Mouse (Mus musculus) hematopoietic stem cell, adult 5-6 weeks (primary cell): ENCODE measurements at regions not wholly inside any gene's neighbourhood (a gene's known extent, or its start where the extent isn't known, plus 50 kb on each side); places are given as distances from the start of the nearest gene placed in this dataset.

ENCODE experiments used
- ATAC-seq, 2 experiments: fragments of 125-278 bp in 1 of 2; replicated peaks in 1 of 2; 2 replicates each; pipeline ENCODE4 v1.8.0; 2016 to 2017; ENCODE audit warnings: inconsistent platforms in 2 of 2, mild to moderate bottlenecking in 2 of 2, moderate number of reproducible peaks in 2 of 2, low read depth in 1 of 2, moderate TSS enrichment in 1 of 2; ENCODE audit not compliant: low FRiP score in 2 of 2, poor library complexity in 2 of 2, severe bottlenecking in 2 of 2, insufficient read depth in 1 of 2, low TSS enrichment in 1 of 2

DNA sequence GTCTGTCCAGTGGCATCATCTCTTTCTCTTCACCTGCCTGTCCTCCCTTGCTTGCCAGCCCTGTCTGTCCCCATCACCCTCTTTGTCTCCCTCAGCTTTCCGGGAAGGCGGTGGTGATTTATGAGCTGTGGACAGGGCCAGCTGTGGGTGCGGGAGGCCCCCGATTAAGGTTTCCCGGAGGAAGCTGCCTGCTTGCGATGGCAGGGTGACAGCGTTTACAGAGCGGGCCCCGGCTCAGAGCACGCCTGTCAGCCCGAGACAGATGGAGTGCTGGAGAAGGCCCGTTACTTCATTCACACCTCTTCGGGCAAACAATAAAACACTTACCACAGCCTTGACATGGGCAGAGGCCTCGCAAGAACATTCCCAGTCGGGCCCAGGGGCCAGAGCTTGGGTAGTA lies 79.6 kb upstream of the Zbtb40 start:
- ATAC-seq: peak; percentile 49 to 57; a peak in 3 of 4 replicates

DNA sequence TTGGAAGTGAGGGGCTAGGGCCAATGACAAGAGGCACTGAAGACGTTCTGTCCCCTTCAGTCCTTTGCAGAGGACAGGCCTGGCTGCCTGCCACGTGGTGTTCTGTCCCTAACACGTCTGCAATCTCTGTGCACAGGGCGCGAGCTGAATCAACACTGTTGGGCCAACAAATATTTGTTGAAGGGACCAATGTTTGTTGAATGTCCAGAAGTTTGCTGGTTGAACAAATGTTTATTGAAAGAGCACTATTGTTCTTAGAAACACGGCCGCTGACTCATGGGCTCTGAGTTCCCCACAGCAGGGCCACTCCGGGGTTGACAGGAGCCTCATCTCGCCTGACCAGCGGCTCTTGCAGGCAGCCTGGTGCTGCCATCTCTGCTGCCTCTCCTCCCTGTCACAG lies 73.1 kb upstream of the Zbtb40 start:
- ATAC-seq: no peak

DNA sequence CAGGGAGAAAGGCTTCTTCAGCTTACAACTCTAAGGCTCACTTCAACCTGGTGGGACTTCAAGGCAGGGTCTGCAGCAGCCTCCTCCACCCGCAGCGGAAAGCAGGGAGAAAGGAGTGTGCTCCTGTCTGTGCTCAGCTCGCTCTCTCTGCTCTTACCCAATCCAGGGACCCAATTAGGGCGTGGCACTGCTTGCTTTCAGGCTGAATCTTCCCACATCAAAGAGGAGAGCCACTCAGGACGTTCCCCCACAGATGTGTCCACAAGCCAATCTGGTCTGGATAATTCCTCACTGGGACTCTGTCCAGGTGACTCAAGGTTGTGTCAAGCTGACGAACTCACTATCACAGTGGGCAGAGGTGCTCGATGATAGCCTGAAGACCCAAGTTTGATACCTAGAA lies 72.0 kb upstream of the Zbtb40 start:
- no peak for ATAC-seq

DNA sequence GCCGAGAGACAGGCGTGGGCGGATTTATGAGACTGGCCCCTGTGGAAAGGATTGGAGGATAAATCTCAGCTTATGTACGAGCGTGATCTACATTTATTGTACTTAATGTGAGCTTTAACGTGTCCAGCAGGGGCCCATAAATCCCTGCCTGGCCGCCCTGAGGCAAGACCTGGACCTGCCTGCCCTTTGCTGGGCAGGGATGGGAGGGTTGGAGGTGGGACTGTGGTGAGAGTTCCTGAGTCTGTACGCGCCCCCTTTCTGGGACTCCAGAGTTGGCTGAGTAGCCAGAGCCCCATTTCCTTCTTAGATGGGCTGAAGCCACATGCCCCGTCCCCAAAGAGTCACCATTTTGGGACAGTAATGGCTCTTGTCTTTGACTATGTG lies 69.7 kb upstream of the Zbtb40 start:
- no peak for ATAC-seq

DNA sequence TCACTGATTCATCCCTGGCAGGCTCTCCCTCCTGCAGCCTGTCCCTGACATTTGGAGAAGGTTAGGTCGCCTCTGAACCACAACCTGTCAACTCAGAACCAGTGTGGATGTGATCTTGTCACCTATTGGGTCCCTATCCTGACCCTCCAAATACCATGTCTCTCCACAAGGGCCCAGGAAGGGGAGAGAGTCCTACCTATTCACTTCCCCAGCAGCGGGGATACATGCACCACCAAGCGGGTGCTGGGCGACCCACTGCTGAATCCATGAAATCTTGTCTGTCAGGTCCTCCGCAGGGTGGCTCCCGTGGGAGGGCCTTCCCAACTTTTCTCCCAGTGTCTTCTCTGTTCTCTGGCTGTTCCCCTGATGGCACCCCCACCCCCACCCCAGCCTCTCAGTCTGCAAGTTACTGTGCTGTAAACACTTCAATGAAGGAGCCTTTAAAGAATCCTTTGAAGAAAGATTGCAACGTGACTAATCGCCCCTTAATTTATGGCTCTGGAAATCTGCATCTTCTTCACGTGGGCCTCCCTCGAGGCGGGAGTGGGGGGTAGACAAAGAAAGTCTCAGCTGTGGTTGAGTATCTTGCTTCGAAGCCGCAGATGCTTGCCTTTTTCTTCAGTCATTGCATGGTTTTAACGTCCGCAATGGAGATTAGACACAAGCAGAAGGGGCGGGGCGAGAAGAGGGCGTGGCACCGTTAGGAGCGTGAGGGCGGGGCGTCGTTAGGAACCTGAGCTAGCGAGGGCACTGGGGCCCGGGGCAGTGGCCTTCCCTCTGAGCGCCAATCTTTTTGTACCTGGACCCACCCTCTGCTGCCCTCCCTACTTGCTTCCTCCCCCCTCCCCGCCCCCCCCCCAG lies 69.1 kb upstream of the Zbtb40 start:
- ATAC-seq: peak; percentile 91 to 92

DNA sequence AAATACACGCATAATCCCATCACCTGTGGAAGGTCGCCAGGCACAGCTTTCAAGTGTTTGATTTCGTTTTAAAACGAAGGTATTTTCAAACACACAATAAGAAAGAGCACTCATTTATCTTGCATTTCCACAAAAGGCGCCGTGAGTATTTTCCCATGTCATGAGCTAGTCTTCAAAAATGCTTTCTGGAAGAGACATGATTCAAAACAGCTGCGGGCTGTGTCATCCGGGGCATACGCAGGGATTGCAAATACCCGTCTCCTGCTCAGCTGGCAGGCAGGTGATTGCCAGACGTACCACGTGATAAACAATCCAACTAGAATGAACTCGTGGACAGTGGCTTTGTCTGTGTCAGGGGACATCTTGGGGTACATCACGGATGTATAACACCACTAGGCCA lies 66.5 kb upstream of the Zbtb40 start:
- ATAC-seq: no peak

DNA sequence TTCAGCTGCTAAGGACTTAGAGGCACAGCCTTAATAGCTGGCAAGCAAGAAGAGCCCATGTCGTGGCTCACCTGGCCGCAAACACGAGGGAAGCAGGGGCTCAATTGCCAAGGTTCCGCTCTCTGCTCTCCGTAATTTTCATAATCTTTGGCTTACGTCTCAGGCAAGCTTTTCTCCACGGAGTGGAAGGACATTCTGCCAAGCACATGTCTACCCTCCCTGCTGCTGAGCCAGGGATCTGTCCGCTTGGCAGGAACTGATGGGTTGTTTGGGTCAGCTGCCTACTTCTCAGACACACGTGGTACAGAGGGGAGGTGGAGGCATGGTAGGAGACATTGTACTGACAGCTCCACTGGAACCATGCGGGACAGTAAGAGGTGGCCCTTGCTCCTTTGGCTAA lies 61.7 kb upstream of the Zbtb40 start:
- no peak for ATAC-seq

DNA sequence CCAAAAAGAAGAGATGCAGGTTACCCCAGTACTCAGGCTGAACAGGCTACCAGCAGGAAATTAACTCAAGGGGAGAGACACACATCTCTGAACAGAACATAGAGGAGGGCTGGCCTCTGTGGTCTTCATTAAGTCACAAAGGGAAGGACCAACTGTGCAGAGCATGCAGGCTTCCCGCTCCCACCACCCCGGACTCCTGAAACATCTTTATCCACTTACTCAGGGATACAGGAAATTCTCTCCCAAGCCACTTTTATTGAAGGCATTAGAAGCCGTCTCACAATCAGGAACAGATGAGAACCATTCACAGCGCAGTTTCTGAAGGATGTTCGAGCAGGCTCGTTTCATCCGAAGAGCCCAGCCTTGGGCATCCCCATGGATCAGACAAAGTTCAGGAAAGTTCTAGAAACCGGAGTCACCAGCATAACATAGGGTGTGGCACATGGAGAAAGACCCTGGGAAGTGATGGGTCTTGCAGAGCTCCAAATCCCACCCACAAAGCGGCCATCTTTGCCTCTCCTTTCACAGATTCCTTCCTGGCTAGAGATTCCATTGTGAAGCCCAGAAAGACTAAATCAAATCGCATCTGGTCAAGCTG lies 55.9 kb upstream of the Zbtb40 start:
- ATAC-seq: no peak

DNA sequence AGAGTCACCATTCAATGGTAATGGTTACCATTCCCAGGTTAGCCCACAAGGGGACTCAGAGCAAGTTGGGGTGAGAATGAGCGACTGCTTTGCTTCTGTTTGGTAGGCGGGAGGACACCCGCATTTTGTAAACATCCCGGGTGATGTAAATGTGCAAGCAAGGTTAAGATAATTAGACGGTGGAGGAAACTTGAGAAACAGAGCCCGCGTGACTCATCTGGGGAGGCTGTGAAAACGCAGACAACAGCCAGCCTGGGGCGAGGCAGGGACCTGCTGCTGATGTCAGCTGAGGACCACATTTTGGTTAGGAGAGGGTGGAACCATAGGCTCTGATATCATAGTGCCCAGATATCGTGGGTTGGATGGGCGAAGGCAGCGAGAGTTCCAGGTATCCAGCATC lies 52.6 kb upstream of the Zbtb40 start:
- no peak for ATAC-seq

DNA sequence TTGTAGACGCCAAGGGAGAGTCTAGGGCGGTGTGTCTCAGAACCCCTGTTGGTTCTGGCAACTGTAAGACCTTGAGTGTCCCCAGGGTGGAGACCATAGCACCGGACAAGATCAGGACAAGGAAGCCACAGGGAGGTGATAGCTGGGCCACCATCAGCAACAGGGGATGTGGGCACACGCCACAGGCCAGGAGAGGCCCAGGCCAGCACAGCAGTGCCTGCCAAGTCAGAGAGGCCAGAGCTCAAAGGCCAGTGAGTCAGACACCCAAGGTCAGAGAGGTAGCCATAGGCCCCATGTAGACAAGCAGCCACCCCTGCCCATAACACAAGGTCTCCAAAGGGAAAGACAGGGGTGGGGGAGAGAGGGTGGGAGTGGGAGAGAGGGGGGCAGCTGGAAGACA lies 52.2 kb upstream of the Zbtb40 start:
- no peak for ATAC-seq
